Mouse (Mus musculus) NIH3T3 (cell line): ENCODE data around the gene Cldn6.
A peak's percentile ranks its signal among the peaks of the same experiment; 100 is the strongest.

Source experiments
- DNase-seq: peaks from one replicate; pipeline ENCODE4 v3.0.0-alpha.2; 2012; ENCODE audit warnings: low read depth

Gene Cldn6

DNA sequence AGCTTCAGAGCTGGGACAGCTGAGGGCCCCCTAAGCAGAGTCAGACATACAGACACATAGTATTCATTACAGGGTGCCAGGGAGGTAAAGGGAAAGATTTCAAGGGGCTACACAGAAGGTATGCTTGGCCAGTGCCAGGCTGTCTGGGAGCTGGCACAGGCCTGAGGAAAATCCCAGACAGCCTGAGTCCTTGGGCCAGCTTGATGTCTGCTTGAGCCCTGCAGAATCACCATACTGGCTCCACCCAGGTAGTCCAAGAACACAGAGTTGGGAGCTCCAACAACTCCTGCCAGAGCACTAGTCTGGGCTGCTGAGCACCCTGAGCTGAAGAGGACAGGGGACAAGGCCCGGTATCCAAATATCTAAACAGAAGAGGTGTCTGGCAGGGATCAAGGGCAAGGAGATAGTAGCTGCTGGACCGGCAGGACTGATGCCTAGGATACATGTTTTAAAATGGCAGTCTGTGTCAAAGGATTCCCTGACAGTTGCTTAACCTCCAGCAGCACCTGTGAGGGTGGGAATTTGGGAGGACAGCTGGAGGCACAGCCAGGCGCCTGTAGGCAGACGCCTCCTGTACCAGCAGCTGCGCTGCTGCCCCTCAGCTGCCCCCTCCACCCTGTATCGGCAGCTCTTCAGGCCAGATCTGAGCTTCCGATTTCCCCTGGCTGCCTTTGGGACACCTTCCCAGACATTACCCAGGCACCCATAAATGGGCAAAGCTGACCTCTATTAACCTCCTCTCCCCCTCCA is 43.5 kb downstream of the Cldn6 start, which contains the start of gene 1520401A03Rik:
1520401A03Rik (minus strand) TSS at position 408 of the 750 bp plus-strand sequence.
- no peak for DNase-seq

DNA sequence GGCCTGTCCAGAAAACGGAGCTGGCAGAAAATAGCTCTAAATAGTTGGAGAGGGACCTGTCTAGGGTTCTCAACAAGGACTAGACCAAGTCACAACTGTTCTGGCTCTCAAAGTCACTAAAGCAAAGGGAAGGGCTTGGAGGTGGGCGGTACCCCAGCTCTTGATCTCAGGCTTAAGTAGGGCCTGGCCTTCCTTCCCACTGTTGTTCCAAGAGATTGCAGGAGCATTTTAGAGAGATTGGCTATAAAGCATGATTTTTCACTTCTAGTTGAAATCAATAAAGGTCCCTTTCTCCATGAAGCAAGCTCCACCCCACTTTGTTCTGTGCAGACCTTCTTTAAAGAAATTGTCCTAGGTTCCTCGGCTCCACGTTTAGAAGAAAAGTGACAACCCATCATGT is 46.4 kb downstream of the Cldn6 start:
- DNase-seq, result peak; percentile 39

DNA sequence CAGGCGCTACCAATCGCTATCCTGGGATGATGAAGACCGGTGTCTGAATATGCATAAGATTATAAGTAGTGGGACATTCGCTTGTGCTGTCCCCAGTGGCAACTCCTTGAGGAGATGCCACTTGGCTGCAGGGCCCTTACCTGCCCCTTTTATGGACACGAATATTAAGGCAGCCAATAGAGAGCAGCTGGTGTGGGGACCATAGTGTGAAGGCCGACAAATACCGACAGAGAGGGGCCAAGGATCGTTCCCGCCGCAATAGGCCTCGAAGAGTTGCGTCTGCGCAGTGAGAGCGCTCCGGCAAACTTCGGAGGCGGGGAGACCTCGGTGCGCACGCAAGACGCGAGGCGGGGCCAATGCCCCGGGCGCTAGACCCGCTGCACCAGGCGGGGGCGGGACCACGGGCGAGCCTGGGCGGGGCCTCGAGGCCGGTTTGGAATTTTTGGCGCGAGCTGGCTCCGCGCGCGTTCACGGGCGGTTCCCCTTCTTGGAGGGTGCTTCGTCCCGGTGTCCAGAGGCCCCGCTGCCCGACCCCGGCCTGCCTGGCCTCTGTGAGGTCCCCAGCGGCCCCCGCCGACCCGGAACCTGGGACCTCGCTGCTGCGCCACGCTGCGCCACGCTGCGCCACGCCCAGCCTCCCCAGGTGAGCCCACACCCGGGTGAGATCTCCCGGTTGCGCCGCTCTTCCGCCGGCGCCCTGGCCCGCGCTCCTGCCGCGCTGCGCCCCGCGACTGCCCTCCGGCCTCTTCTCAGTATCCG is 47.1 kb downstream of the Cldn6 start, which contains the start of gene Pkmyt1:
Pkmyt1 (plus strand) TSS at position 338 of the 759 bp plus-strand sequence.
- DNase-seq, result peak; percentile 98

DNA sequence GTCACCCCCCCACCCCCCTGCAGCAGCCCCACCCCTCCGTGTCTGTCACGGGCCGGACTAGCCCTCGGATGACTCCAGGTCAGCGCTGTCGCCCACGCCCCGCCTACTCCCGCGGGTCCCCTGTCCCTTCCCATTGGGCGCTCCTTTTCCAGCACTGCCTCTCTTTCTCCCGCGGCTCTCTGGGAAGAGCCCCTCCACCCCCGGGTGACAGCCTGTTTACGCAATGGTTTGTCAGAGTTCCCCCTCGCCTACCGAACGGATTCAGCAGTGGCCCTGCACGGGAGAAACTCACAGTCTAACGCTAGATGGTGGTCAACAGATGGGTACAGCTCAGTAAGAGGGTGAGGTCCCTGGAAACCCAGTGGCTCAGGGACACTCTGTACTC is 47.7 kb downstream of the Cldn6 start:
- peak; percentile 45 for DNase-seq

DNA sequence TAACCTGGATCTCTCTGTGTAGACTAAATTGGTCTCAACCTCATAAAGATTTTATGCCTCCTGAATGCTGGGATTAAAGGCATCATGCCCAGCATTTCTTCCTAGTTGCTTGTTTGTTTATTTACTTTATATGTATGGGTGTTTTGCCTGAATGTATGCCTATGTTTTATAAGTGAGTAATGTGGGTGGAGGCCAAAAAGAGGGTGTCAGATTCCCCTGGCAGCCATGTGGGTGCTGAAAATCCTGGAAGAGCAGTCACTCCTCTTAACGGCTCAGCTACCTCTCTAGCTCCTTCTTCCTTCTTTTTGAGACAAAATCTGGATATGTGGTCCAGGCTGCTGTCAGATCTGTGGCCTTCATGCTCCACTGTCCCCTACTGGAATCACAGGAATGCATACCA is 51.4 kb downstream of the Cldn6 start:
- peak; percentile 71 for DNase-seq
